Mouse (Mus musculus): ENCODE data around the gene App.

DNA sequence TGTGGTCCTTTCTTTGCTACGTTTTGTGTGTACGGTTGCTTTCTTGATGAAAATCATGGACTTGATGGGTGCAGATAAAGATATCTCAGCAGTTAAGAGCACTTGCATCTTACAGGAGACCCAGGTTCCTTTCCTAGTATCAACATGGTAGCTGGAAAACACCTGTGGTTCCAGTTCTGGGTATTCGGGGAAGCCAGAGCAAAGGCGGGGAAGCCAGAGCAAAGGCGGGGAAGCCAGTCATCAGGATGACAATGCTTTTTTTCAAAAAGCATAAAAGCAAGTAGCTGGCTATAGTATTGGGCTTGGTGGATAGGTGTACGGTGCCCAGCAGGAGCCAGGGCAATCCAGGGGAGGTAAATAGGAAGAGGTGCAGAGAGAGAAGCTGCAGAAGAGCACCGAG lies 65.1 kb downstream of the App start:
- TF ChIP-seq SRF (IDR thresholded peaks at IDR 0.05; ENCODE audit: control insufficient read depth, insufficient read length, low read depth) (no peak), MYOG (IDR thresholded peaks at IDR 0.05; ENCODE audit: control insufficient read depth in 1 of 3, insufficient read depth in 1 of 3, insufficient read length in 2 of 3, low read depth in 2 of 3) (no peak), POLR2A (IDR thresholded peaks at IDR 0.05; ENCODE audit: insufficient read length, low read depth) (no peak), REST (IDR thresholded peaks at IDR 0.05; ENCODE audit: insufficient read depth, insufficient read length) (no peak), USF1 (IDR thresholded peaks at IDR 0.05; ENCODE audit: low read depth) (no peak), MYOD1 (IDR thresholded peaks at IDR 0.05; ENCODE audit: control insufficient read depth in 1 of 3, insufficient read length in 2 of 3, low read depth in 2 of 3) (no peak), TCF3 (IDR thresholded peaks at IDR 0.05; ENCODE audit: insufficient read length, low read depth) (no peak), MAX (IDR thresholded peaks at IDR 0.05; ENCODE audit: low read depth) (no peak), E2F4 (IDR thresholded peaks at IDR 0.05; ENCODE audit: insufficient read depth) (no peak)

Measured in myocyte (in vitro differentiated cells).